Mouse (Mus musculus) neural tube, embryonic 14.5 days (tissue): ENCODE measurements around the gene Fam78b. TPM values are rescaled to one million over a fixed set of nuclear protein-coding genes. Genes with fewer than 3 reads are reported as not detected.

Experiments
- ATAC-seq: fragments of 200-750 bp; cut with Nextera tagmentation; 2 replicates; pipeline ENCODE4 v1.8.0; 2017; ENCODE audit warnings: low read depth, mild to moderate bottlenecking, moderate TSS enrichment, moderate library complexity
- H3K27ac ChIP-seq: fragments of 300-500 bp; sonication (generic); 2 replicates; pipeline ENCODE4 v1.5.1; 2014; ENCODE audit warnings: low read depth, mild to moderate bottlenecking, control low read depth, low read length, moderate library complexity, mixed read lengths
- H3K27me3 ChIP-seq: fragments of 300-500 bp; sonication (generic); 2 replicates; pipeline ENCODE4 v1.6.1; 2014; ENCODE audit warnings: low read length; ENCODE audit not compliant: control insufficient read depth, insufficient read depth
- H3K36me3 ChIP-seq: fragments of 300-500 bp; sonication (generic); 2 replicates; pipeline ENCODE4 v1.6.1; 2014; ENCODE audit warnings: low read length, mixed read lengths; ENCODE audit not compliant: control insufficient read depth, insufficient read depth
- H3K4me1 ChIP-seq: fragments of 300-500 bp; sonication (generic); 2 replicates; pipeline ENCODE4 v1.6.1; 2014; ENCODE audit warnings: low read length; ENCODE audit not compliant: control insufficient read depth, insufficient read depth
- H3K4me2 ChIP-seq: fragments of 300-500 bp; sonication (generic); 2 replicates; pipeline ENCODE4 v1.6.1; 2014; ENCODE audit warnings: mild to moderate bottlenecking, low read depth, low read length, control low read depth
- H3K4me3 ChIP-seq: fragments of 300-500 bp; sonication (generic); 2 replicates; pipeline ENCODE4 v1.5.1; 2014; ENCODE audit warnings: low read depth, low read length, control low read depth, mixed read lengths
- H3K9ac ChIP-seq: fragments of 300-500 bp; sonication (generic); replicated peaks from 2 replicates; pipeline ENCODE4 v1.6.1; 2014; ENCODE audit warnings: low read depth, mild to moderate bottlenecking, control low read depth, low read length, mixed read lengths
- H3K9me3 ChIP-seq: fragments of 300-500 bp; sonication (generic); 2 replicates; pipeline ENCODE4 v1.6.1; 2016; ENCODE audit warnings: low read length; ENCODE audit not compliant: control insufficient read depth
- WGBS: fragments of 180-500 bp; shearing (Covaris S2); extraction: QIAGEN DNeasy Blood & Tissue Kit; methylation state at CpG from one replicate; pipeline ENCODE4 v1.1.7; 2014; 5-methylcytosine and 5-hydroxymethylcytosine counted together
- polyA plus RNA-seq: library from polyadenylated mRNA; unstranded; fragments of >200 nt; fragmentation: Nextera tagmentation; extraction: Ambion mirVana; gene quantifications from 2 replicates; pipeline ENCODE4 v1.2.1, GENCODE M21; 2014

Fam78b gene
- polyA plus RNA-seq, 1 experiment from 2014 or later, result 12.9 TPM

DNA sequence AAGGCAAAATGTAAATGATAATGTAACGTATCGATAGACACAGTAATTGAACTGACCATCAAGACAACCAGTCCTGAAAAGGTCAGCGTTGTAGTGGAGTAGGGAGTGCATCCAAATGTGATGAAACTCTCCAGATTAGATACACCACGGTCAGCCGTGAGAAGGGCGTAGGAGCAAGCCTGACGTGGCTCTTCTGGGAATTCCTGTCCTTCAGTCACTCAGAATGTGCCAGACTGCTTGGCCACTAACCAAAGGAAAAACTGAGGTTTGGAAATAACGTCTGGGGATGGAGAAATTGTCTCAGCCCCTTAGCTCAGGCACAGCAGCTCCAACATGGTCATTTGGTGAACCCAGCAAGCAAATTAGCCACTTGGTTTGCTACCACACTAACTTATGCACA lies 74.5 kb downstream of the Fam78b start:
- no peak for ATAC-seq
- H3K4me1 ChIP-seq, result no peaks in the 10 kb centered on the region
- 79% methylated on average over 8 of the region's 8 CpGs for WGBS

DNA sequence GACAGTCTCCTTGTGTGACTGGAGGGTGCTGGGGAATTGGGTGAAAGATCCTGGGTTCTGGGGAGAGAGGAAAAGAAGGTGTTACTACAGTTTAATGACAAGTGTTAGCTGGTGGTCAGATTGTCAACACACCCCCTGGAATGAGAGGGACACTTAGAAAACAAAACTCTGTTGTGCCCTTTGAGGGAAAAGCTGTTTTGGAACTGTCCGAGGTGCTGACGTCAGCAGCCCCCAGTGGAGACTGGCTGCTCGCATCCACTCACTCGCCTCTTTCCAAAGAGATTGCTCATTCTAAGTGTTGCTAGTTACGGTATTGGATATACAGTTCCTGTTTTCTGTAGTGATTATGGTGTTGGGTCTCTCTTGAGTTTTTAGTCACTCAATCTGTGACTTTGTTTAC lies 78.3 kb downstream of the Fam78b start:
- Histone ChIP-seq H3K4me2 (no peak overlapping the region), H3K27ac (no peak overlapping the region), H3K4me1 (peaks cover 13% of the 10 kb centered on the region; the same call in 1 of the 2 replicates), H3K27me3 (no peaks in the 10 kb centered on the region), H3K9me3 (no peaks in the 10 kb centered on the region), H3K4me3 (no peak overlapping the region), H3K36me3 (no peaks in the 10 kb centered on the region), H3K9ac (no peak overlapping the region)
- ATAC-seq, result no peak
- WGBS, result 45% methylated on average over 5 of the region's 5 CpGs

More for the DNA sequence above, 74.5 kb downstream of the Fam78b start:
- no peak overlapping the region for H3K4me3 ChIP-seq
- H3K36me3 ChIP-seq, result no peaks in the 10 kb centered on the region
- H3K4me2 ChIP-seq, result no peak overlapping the region
- no peak overlapping the region for H3K9ac ChIP-seq
- H3K27ac ChIP-seq, result no peak overlapping the region
- no peaks in the 10 kb centered on the region for H3K9me3 ChIP-seq
- H3K27me3 ChIP-seq, result no peaks in the 10 kb centered on the region

DNA sequence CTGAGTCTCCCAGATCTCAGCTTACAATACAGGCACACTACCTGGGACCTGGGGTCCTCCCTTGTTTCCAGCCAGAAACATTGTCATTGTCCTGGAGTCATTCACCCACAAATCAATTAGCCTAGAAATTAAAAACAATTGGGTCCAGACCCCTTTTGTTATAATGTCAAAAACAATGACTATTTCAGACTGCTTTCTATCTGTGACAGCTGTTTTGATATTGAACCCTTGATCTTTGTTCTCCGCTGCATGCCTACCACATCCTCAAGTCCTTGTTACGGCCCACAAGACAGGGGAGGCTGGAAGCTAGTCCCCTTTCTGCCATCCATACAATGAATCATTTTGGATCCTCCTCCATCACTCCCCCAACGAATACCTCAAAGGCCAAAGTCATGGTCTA lies 80.7 kb downstream of the Fam78b start:
- H3K27ac ChIP-seq, result no peak overlapping the region
- no peaks in the 10 kb centered on the region for H3K36me3 ChIP-seq
- H3K4me1 ChIP-seq, result peaks cover 13% of the 10 kb centered on the region; the same call in 1 of the 2 replicates
- no peaks in the 10 kb centered on the region for H3K9me3 ChIP-seq
- no peak for ATAC-seq
- H3K4me2 ChIP-seq, result no peak overlapping the region
- 38% methylated on average over 3 of the region's 3 CpGs for WGBS
- H3K9ac ChIP-seq, result no peak overlapping the region
- H3K4me3 ChIP-seq, result no peak overlapping the region
- no peaks in the 10 kb centered on the region for H3K27me3 ChIP-seq

DNA sequence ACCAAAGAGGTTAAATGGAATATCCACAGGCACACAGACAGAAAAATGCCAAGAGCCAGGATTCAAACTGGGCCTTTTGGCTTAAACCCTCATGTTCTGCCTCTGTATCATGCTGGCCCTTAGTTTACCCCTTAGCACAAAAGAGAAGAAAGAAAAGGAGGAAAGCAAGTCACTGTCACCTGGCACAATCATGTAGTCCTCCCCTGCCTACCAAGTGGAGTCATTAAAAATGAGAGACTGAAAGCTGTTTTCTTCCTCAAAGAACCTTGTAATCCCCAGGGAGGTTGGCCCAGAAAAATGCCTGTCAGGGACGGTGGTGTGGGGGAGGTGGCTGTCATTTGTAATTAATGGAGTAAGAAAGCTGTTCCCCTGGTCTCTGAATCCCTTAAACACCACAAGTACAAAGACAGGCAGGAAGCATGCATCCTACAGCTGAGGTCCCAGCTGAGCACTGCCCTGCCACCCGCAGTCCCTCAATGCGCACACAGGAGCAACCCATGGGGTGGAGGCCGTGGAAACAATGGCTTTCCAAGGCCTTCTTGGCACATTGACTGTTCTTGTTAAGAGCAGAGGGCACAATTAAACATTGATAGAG lies 81.4 kb downstream of the Fam78b start:
- H3K4me3 ChIP-seq, result no peak overlapping the region
- H3K9ac ChIP-seq, result no peak overlapping the region
- 5% methylated on average over 4 of the region's 4 CpGs for WGBS
- no peak overlapping the region for H3K4me2 ChIP-seq
- no peaks in the 10 kb centered on the region for H3K27me3 ChIP-seq
- H3K4me1 ChIP-seq, result peaks cover 13% of the 10 kb centered on the region; the same call in 1 of the 2 replicates
- peak overlapping the region; percentile 50; the same call in 1 of the 2 replicates for H3K27ac ChIP-seq
- H3K36me3 ChIP-seq, result no peaks in the 10 kb centered on the region
- no peaks in the 10 kb centered on the region for H3K9me3 ChIP-seq
- ATAC-seq, result peak; percentile 69; the same call in 1 of the 2 replicates

DNA sequence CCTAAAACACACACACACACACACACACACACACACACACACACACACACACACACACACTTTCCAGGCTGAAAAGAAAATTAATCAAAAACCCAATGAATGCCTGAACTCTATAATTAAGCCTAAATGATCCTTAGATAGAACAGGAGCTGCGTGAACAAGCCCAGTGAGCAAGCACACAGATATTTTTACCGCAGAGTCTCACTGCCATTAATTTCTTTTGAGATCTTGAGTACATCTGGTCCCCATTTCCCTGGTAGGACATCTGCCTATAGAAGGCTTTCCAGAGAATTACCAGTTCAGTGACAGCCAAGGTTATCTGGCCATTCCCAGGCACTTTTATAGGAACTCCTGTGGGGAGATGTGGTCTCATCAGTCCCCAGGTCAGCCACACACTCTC lies 82.0 kb downstream of the Fam78b start:
- no peaks in the 10 kb centered on the region for H3K9me3 ChIP-seq
- H3K36me3 ChIP-seq, result no peaks in the 10 kb centered on the region
- no peak overlapping the region for H3K4me3 ChIP-seq
- no peak overlapping the region for H3K4me2 ChIP-seq
- no peak for ATAC-seq
- 20% methylated on average over 2 of the region's 2 CpGs for WGBS
- H3K27ac ChIP-seq, result 0 out of 2 replicates have a peak overlapping the region, but pooled peaks have one; percentile 50
- peaks cover 13% of the 10 kb centered on the region; the same call in 1 of the 2 replicates for H3K4me1 ChIP-seq
- H3K9ac ChIP-seq, result no peak overlapping the region
- H3K27me3 ChIP-seq, result no peaks in the 10 kb centered on the region

DNA sequence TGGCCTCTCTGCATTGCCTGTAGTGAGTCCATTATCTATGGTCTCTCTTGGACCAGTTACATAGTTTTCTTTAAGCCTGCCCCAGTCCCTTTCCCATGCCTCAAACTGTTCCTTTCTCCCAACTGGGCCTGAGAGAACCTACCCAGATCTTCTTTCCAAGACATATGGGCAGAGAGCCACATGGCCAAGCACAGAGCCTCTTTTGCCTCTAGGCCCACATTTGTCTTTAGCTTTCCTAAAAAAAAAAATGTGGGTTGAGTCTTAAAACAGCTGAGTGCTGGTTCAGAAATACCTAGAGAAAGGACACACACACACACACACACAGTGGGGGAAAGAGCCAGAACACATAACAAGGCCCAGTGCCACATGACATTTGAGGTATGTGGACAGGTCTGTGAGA lies 83.1 kb downstream of the Fam78b start:
- ATAC-seq, result no peak
- no peak overlapping the region for H3K27ac ChIP-seq
- H3K9me3 ChIP-seq, result no peaks in the 10 kb centered on the region
- peaks cover 13% of the 10 kb centered on the region; the same call in 1 of the 2 replicates for H3K4me1 ChIP-seq
- H3K4me3 ChIP-seq, result no peak overlapping the region
- H3K36me3 ChIP-seq, result no peaks in the 10 kb centered on the region
- H3K4me2 ChIP-seq, result no peak overlapping the region
- H3K9ac ChIP-seq, result no peak overlapping the region
- no peaks in the 10 kb centered on the region for H3K27me3 ChIP-seq

DNA sequence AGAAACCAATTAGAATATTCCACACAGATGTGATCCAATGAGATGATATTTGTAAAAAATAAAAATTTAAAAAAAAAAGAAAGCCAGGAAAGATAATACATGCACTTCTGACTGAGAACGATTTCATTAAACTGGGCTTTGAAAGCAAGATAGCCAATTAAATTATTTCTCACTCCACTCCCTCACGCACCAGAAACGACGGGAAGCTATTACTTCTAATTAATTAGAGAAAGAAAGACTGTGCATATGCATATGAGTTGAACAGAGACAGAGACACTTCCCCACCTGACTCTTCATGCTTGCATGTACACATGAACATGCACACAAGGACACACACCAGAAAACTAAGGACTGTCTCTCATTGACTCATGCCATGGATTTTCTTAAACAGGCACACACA lies 84.2 kb downstream of the Fam78b start:
- H3K27ac ChIP-seq, result no peak overlapping the region
- H3K9ac ChIP-seq, result no peak overlapping the region
- H3K36me3 ChIP-seq, result no peaks in the 10 kb centered on the region
- 25% methylated on average over 4 of the region's 4 CpGs for WGBS
- no peaks in the 10 kb centered on the region for H3K27me3 ChIP-seq
- no peak overlapping the region for H3K4me3 ChIP-seq
- H3K4me1 ChIP-seq, result peaks cover 13% of the 10 kb centered on the region; the same call in 1 of the 2 replicates
- H3K4me2 ChIP-seq, result no peak overlapping the region
- no peak for ATAC-seq
- H3K9me3 ChIP-seq, result no peaks in the 10 kb centered on the region

DNA sequence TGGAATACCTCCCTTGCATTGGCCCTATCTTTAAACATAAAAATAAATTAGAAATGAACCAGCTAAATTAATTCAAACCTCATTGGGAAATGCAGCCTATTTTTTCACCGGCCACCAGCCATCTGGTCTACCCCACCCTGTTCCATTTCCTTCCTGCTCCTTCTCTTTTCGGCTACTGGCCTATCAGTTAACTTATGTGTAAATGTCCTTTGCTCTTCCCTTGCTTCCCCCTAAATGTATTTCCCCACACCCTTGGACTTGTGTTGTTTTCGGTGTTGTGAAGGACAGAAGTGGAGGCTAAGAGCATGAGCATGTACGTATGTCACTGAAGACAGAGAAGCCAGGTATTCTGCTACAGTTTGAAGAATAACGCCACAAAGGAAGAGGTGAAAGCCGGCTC lies 89.2 kb downstream of the Fam78b start:
- no peaks in the 10 kb centered on the region for H3K4me1 ChIP-seq
- ATAC-seq, result no peak
- H3K9ac ChIP-seq, result no peak overlapping the region
- no peak overlapping the region for H3K4me2 ChIP-seq
- 92% methylated on average over 6 of the region's 6 CpGs for WGBS
- H3K27ac ChIP-seq, result no peak overlapping the region
- H3K27me3 ChIP-seq, result no peaks in the 10 kb centered on the region
- H3K9me3 ChIP-seq, result no peaks in the 10 kb centered on the region
- no peak overlapping the region for H3K4me3 ChIP-seq
- no peaks in the 10 kb centered on the region for H3K36me3 ChIP-seq

DNA sequence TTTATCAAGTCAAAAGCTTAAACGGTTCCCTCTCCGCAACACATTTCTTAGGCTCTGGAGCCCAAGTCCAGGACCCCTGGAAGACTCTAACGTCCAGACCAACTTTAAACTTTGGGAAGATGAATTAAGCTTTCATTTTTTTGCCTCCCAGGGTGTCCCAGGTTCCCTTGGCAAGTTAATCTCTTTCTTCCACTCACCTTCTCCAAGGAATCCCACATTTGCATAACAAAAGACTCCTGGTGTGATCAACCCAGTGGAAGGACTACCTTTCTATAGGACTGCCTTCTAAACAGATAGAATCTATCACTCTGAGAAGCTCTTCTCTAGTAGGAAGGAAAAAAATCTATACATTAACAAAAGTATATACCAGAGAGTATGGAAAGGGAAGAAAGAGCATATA lies 92.3 kb downstream of the Fam78b start:
- H3K4me2 ChIP-seq, result no peak overlapping the region
- no peak overlapping the region for H3K9ac ChIP-seq
- H3K27ac ChIP-seq, result no peak overlapping the region
- ATAC-seq, result no peak
- no peaks in the 10 kb centered on the region for H3K36me3 ChIP-seq
- 63% methylated on average over 3 of the region's 3 CpGs for WGBS
- no peaks in the 10 kb centered on the region for H3K27me3 ChIP-seq
- no peaks in the 10 kb centered on the region for H3K4me1 ChIP-seq
- no peak overlapping the region for H3K4me3 ChIP-seq
- H3K9me3 ChIP-seq, result no peaks in the 10 kb centered on the region
